Mouse (Mus musculus) G1E (cell line): ENCODE data around the gene St6galnac3.

ENCODE experiments used
- CTCF ChIP-seq: IDR thresholded peaks from 2 replicates; pipeline ENCODE4 v1.5.1; 2012; ENCODE audit warnings: low read depth, low read length, inconsistent platforms, mixed read lengths
- GATA1 ChIP-seq: IDR thresholded peaks from 2 replicates; pipeline ENCODE4 v1.6.1; 2012; ENCODE audit warnings: borderline replicate concordance, low read length, inconsistent platforms, mixed read lengths
- GATA2 ChIP-seq: IDR thresholded peaks from 2 replicates; pipeline ENCODE4 v1.6.1; 2012; ENCODE audit warnings: low read depth, low read length, inconsistent platforms, borderline replicate concordance
- POLR2AphosphoS5 ChIP-seq: IDR thresholded peaks from 2 replicates; pipeline ENCODE4 v1.6.1; 2012; ENCODE audit warnings: low read depth, low read length, inconsistent platforms; ENCODE audit not compliant: insufficient replicate concordance
- TAL1 ChIP-seq: conservative IDR thresholded peaks from 2 replicates; pipeline ENCODE4 v1.6.1; 2012; ENCODE audit warnings: low read depth, low read length, inconsistent platforms, mixed read lengths

GRCm38 (mm10) chr3:153734741-153735140 is 9.8 kb upstream of the St6galnac3 start:
- TF ChIP-seq CTCF (no peak), TAL1 (no peak), POLR2AphosphoS5 (no peak), GATA1 (no peak), GATA2 (no peak)
